Mouse (Mus musculus): ENCODE measurements around the gene Nup93. TPM values are rescaled to one million over a fixed set of nuclear protein-coding genes. Genes with fewer than 3 reads are reported as not detected.

Nup93 gene
- polyA plus RNA-seq, 1 experiment = 29.1 TPM

DNA sequence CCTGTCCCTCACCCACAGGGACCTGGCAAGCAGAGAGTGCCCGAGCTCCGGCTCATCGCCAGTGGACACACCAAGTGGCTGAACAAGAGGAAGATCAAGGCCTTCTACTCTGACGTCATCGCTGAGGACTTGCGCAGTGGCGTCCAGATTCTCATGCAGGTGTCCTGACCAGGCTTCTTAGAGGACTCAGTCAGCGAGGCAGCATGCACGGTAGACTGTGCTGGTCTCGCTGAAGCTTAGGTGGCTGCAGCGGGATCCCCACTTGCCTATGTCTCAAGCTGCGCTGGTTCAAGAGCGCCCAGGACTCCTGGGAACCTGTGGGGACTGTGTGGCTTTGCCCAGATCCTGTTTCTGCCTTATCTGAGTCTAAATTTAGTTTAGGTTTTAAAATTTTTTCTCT, 131.9 kb downstream of the Nup93 start:
- no peak overlapping the region for H3K4me3 ChIP-seq (replicated peaks; ENCODE audit: insufficient read depth, low read depth, low read length)
- no peak overlapping the region for H3K27ac ChIP-seq (ENCODE audit: insufficient read depth, low read length)
- no peaks in the 10 kb centered on the region for H3K27me3 ChIP-seq (ENCODE audit: control insufficient read depth, insufficient read depth, low read length)
- H3K4me1 ChIP-seq (ENCODE audit: control insufficient read depth, insufficient read depth, low read length) = no peaks in the 10 kb centered on the region
- DNase-seq = no peak
- TF ChIP-seq POLR2A (IDR thresholded peaks at IDR 0.05; ENCODE audit: borderline replicate concordance, insufficient read depth, low read length) = no peak
- 79% methylated on average over 13 of the region's 13 CpGs for WGBS

GRCm38 (mm10) chr8:94348425-94348824, 134.1 kb downstream of the Nup93 start:
- 42% methylated on average over 9 of the region's 9 CpGs for WGBS
- no peak overlapping the region for H3K27ac ChIP-seq (ENCODE audit: insufficient read depth, low read length)
- no peak for DNase-seq
- no peak overlapping the region for H3K4me3 ChIP-seq (replicated peaks; ENCODE audit: insufficient read depth, low read depth, low read length)
- H3K4me1 ChIP-seq (ENCODE audit: control insufficient read depth, insufficient read depth, low read length) = no peaks in the 10 kb centered on the region
- TF ChIP-seq POLR2A (IDR thresholded peaks at IDR 0.05; ENCODE audit: borderline replicate concordance, insufficient read depth, low read length) (no peak), CTCF (IDR thresholded peaks at IDR 0.05; ENCODE audit: borderline replicate concordance, insufficient read depth, low read depth, low read length) (no peak)
- H3K27me3 ChIP-seq (ENCODE audit: control insufficient read depth, insufficient read depth, low read length) = no peaks in the 10 kb centered on the region

DNA sequence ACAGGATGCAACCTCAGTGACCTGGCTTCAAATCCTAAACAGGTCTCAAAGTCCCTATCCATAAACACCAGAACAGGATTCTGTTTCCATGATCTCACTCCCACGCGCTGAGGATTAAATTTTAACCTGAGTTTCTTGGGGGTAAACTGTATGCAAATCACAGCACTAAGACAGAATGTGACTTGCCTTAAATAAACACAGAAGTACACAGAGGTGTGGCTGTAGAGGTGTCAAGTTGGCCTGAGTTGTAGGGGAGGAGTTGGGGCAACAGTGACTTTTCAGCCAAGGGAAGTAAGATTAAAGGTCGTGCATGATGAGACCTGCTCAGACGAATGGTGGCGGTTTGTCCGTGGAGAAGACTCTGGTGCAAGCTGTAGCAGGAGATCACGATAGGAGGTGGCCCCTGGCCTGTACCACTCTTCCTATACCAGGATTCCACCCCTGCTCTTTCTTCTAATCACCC, 139.7 kb downstream of the Nup93 start:
- Histone ChIP-seq H3K4me1 (ENCODE audit: control insufficient read depth, insufficient read depth, low read length) (peaks cover 8% of the 10 kb centered on the region), H3K27ac (ENCODE audit: insufficient read depth, low read length) (no peak overlapping the region), H3K4me3 (replicated peaks; ENCODE audit: insufficient read depth, low read depth, low read length) (no peak overlapping the region), H3K27me3 (ENCODE audit: control insufficient read depth, insufficient read depth, low read length) (no peaks in the 10 kb centered on the region)
- TF ChIP-seq CTCF (IDR thresholded peaks at IDR 0.05; ENCODE audit: borderline replicate concordance, insufficient read depth, low read depth, low read length) (no peak), POLR2A (IDR thresholded peaks at IDR 0.05; ENCODE audit: borderline replicate concordance, insufficient read depth, low read length) (no peak)
- no peak for DNase-seq
- 85% methylated on average over 7 of the region's 7 CpGs for WGBS

DNA sequence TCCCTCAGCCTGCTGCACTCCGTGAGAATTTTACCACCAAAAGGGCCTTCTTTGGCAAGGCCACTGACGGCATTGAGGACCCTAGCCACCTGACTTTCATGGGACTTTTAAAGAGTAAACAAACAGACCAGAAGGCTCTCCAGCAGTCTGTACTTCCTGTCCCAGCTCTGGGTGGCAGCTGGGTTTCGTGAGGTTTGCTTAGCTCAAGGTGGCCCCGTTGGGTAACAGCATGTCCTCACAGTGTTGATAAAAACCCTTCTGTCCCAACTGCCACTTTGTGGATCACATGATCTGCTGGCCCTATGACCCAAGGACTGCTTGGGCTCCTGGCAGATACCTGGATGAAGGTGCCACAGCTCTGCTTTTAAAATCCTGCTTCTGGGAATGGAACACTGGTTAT, 140.2 kb downstream of the Nup93 start:
- 84% methylated on average over 4 of the region's 4 CpGs for WGBS
- no peak for TF ChIP-seq POLR2A (IDR thresholded peaks at IDR 0.05; ENCODE audit: borderline replicate concordance, insufficient read depth, low read length)
- no peak for TF ChIP-seq CTCF (IDR thresholded peaks at IDR 0.05; ENCODE audit: borderline replicate concordance, insufficient read depth, low read depth, low read length)
- no peak for DNase-seq
- Histone ChIP-seq H3K27ac (ENCODE audit: insufficient read depth, low read length) (no peak overlapping the region), H3K27me3 (ENCODE audit: control insufficient read depth, insufficient read depth, low read length) (no peaks in the 10 kb centered on the region), H3K4me3 (replicated peaks; ENCODE audit: insufficient read depth, low read depth, low read length) (no peak overlapping the region), H3K4me1 (ENCODE audit: control insufficient read depth, insufficient read depth, low read length) (peaks cover 8% of the 10 kb centered on the region)

DNA sequence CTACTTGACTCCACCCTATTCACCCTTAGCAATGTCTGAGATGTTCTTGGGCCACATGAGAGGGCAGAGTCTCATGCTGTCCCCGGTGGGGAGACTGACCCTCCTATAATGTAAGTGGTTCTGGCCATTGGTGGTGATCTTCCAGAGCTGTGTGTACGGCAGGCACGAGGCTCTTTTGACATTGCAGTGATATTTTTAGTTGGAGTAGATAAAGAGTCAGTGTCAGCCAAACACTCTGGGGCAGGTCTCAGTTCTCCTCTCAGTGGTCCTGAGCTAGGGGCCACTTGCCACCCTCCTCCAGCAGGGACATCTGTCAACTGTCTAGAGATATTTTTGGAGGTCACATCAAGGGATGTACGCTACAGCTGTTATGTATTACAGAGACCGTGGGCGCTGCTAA, 142.9 kb downstream of the Nup93 start:
- TF ChIP-seq CTCF (IDR thresholded peaks at IDR 0.05; ENCODE audit: borderline replicate concordance, insufficient read depth, low read depth, low read length) (no peak), POLR2A (IDR thresholded peaks at IDR 0.05; ENCODE audit: borderline replicate concordance, insufficient read depth, low read length) (no peak)
- Histone ChIP-seq H3K4me1 (ENCODE audit: control insufficient read depth, insufficient read depth, low read length) (peaks cover 8% of the 10 kb centered on the region), H3K4me3 (replicated peaks; ENCODE audit: insufficient read depth, low read depth, low read length) (no peak overlapping the region), H3K27me3 (ENCODE audit: control insufficient read depth, insufficient read depth, low read length) (no peaks in the 10 kb centered on the region), H3K27ac (ENCODE audit: insufficient read depth, low read length) (no peak overlapping the region)
- DNase-seq = no peak
- WGBS = 72% methylated on average over 6 of the region's 6 CpGs

DNA sequence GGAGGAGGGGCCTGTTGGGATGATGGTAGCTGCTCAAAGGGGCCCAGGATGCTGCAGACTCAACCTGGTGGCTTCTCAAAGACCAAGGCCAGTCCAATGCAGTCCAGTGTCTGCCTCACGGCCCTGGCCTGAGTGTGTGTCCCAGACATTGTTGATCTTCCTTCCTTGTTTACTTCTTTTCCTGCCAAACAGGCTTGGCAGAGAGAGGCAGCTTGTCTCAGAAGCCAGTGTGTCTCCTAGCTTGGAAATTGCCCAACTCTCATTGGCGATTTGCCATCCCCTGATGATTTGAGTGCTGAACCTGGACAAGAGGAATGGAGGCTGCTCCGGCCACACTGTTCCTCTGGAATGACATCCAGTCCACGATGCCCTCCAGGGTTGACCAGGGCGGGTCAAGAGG, 144.2 kb downstream of the Nup93 start:
- no peak overlapping the region for H3K27ac ChIP-seq (ENCODE audit: insufficient read depth, low read length)
- peaks cover 9% of the 10 kb centered on the region for H3K4me1 ChIP-seq (ENCODE audit: control insufficient read depth, insufficient read depth, low read length)
- DNase-seq = peak; percentile 79 to 83
- WGBS = 18% methylated on average over 5 of the region's 5 CpGs
- H3K27me3 ChIP-seq (ENCODE audit: control insufficient read depth, insufficient read depth, low read length) = no peaks in the 10 kb centered on the region
- H3K4me3 ChIP-seq (replicated peaks; ENCODE audit: insufficient read depth, low read depth, low read length) = no peak overlapping the region
- TF ChIP-seq CTCF (IDR thresholded peaks at IDR 0.05; ENCODE audit: borderline replicate concordance, insufficient read depth, low read depth, low read length) (no peak), POLR2A (IDR thresholded peaks at IDR 0.05; ENCODE audit: borderline replicate concordance, insufficient read depth, low read length) (no peak)

GRCm38 (mm10) chr8:94361774-94362431, 147.5 kb downstream of the Nup93 start:
- Histone ChIP-seq H3K27ac (ENCODE audit: insufficient read depth, low read length) (no peak overlapping the region), H3K27me3 (ENCODE audit: control insufficient read depth, insufficient read depth, low read length) (no peaks in the 10 kb centered on the region), H3K4me3 (replicated peaks; ENCODE audit: insufficient read depth, low read depth, low read length) (no peak overlapping the region), H3K4me1 (ENCODE audit: control insufficient read depth, insufficient read depth, low read length) (peaks cover 13% of the 10 kb centered on the region)
- DNase-seq = no peak
- WGBS = 88% methylated on average over 6 of the region's 6 CpGs
- no peak for TF ChIP-seq POLR2A (IDR thresholded peaks at IDR 0.05; ENCODE audit: borderline replicate concordance, insufficient read depth, low read length)
- TF ChIP-seq CTCF (IDR thresholded peaks at IDR 0.05; ENCODE audit: borderline replicate concordance, insufficient read depth, low read depth, low read length) = no peak

DNA sequence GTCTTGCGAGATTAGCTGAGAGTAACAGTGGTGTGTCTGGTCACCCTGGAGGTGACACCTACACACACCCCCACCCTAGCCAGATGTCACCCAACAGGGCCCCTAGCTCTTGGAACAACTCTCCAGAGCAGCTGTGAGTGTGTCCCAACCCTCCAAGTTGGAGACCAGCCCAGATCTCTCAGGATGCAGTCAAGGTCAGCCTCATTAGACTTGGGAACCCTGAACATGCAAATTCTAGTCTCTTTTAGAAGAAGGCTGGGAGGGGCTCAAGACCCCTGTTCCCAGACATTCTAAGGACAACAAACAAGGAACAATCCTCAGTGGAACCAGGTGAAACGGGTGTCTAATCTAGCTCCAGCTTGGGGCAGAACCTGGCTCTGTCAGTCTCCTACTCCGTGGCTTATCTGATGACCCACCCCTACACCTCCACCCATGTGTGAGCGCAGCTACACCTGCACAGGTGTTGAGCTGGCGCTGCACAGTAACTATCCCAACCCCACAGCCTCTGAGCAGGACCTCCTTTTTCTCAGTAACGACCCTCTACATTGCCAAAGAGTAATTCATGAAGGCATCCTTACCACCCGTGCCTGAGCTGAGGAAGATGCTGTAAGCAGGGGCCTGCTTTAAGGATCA, 148.4 kb downstream of the Nup93 start:
- Histone ChIP-seq H3K27ac (ENCODE audit: insufficient read depth, low read length) (peak overlapping the region; percentile 0; the same call in 1 of the 2 replicates), H3K27me3 (ENCODE audit: control insufficient read depth, insufficient read depth, low read length) (no peaks in the 10 kb centered on the region), H3K4me3 (replicated peaks; ENCODE audit: insufficient read depth, low read depth, low read length) (no peak overlapping the region), H3K4me1 (ENCODE audit: control insufficient read depth, insufficient read depth, low read length) (peaks cover 13% of the 10 kb centered on the region)
- DNase-seq = no peak
- TF ChIP-seq POLR2A (IDR thresholded peaks at IDR 0.05; ENCODE audit: borderline replicate concordance, insufficient read depth, low read length) (no peak), CTCF (IDR thresholded peaks at IDR 0.05; ENCODE audit: borderline replicate concordance, insufficient read depth, low read depth, low read length) (no peak)
- WGBS = 72% methylated on average over 7 of the region's 7 CpGs

All from cerebellum, adult 2 months (tissue).